Mouse (Mus musculus): Measurements from ENCODE around the gene Loxl1.

Gene Loxl1

GRCm38 (mm10) chr9:58311191-58311910 lies 1.6 kb downstream of the Loxl1 start:
- DNase-seq, result no peak

GRCm38 (mm10) chr9:58310043-58310660 lies 2.8 kb downstream of the Loxl1 start:
- DNase-seq, result no peak

- peak; percentile 59 for DNase-seq
Measured at GRCm38 (mm10) chr9:58308395-58308794, 4.6 kb downstream of the Loxl1 start.

- DNase-seq, result no peak
Measured at GRCm38 (mm10) chr9:58305686-58306085, 7.3 kb downstream of the Loxl1 start.

- DNase-seq, result no peak
Measured at GRCm38 (mm10) chr9:58303599-58304271, 9.3 kb downstream of the Loxl1 start.

- DNase-seq, result no peak
Measured at GRCm38 (mm10) chr9:58303115-58303514, 9.9 kb downstream of the Loxl1 start.

- DNase-seq, result no peak
Measured at GRCm38 (mm10) chr9:58299356-58299799, 13.6 kb downstream of the Loxl1 start.

- DNase-seq, result no peak
Measured at GRCm38 (mm10) chr9:58297961-58298477, 15.0 kb downstream of the Loxl1 start.

GRCm38 (mm10) chr9:58297065-58297464 lies 15.9 kb downstream of the Loxl1 start:
- no peak for DNase-seq

GRCm38 (mm10) chr9:58295766-58296361 lies 17.1 kb downstream of the Loxl1 start:
- DNase-seq, result no peak

GRCm38 (mm10) chr9:58295345-58295744 lies 17.6 kb downstream of the Loxl1 start:
- DNase-seq, result no peak

- DNase-seq, result no peak
Measured at GRCm38 (mm10) chr9:58294527-58294926, 18.5 kb downstream of the Loxl1 start.

GRCm38 (mm10) chr9:58289901-58290300 lies 23.1 kb downstream of the Loxl1 start:
- DNase-seq, result no peak

- no peak for DNase-seq
Measured at GRCm38 (mm10) chr9:58289090-58289489, 23.9 kb downstream of the Loxl1 start.

- no peak for DNase-seq
Measured at GRCm38 (mm10) chr9:58283431-58283830, 29.6 kb downstream of the Loxl1 start.

GRCm38 (mm10) chr9:58281597-58281996 lies 31.4 kb downstream of the Loxl1 start:
- no peak for DNase-seq

- DNase-seq, result peak; percentile 29
Measured at GRCm38 (mm10) chr9:58280259-58281109, 32.5 kb downstream of the Loxl1 start.

GRCm38 (mm10) chr9:58279780-58280179 lies 33.2 kb downstream of the Loxl1 start:
- no peak for DNase-seq

- no peak for DNase-seq
Measured at GRCm38 (mm10) chr9:58278821-58279723, 33.9 kb downstream of the Loxl1 start.

- no peak for DNase-seq
Measured at GRCm38 (mm10) chr9:58278313-58278712, 34.7 kb downstream of the Loxl1 start.

- no peak for DNase-seq
Measured at GRCm38 (mm10) chr9:58276346-58276745, 36.6 kb downstream of the Loxl1 start.
